Mouse (Mus musculus) heart, adult 2 months (tissue): ENCODE results near the gene A730061H03Rik. TPM values are rescaled to one million over a fixed set of nuclear protein-coding genes. Genes with fewer than 3 reads are reported as not detected.

Experiments used
- DNase-seq, 2 experiments: peaks; one replicate each; pipeline ENCODE4 v3.0.0; 2021
- H3K27ac ChIP-seq: fragments of 200-600 bp; 2 replicates; pipeline ENCODE4 v1.8.1; 2022
- H3K27me3 ChIP-seq: fragments of 200-500 bp; 2 replicates; pipeline ENCODE4 v1.6.1; 2012; ENCODE audit warnings: mild to moderate bottlenecking, low read length, inconsistent platforms, mixed read lengths; ENCODE audit not compliant: control insufficient read depth, insufficient read depth
- H3K36me3 ChIP-seq: fragments of 200-500 bp; 2 replicates; pipeline ENCODE4 v1.6.1; 2012; ENCODE audit warnings: low read length, inconsistent platforms; ENCODE audit not compliant: control insufficient read depth, insufficient read depth
- H3K4me1 ChIP-seq: fragments of 200-500 bp; 2 replicates; pipeline ENCODE4 v1.6.1; 2011; ENCODE audit warnings: low read length; ENCODE audit not compliant: control insufficient read depth, insufficient read depth
- H3K4me3 ChIP-seq: fragments of 200-600 bp; 2 replicates; pipeline ENCODE4 v1.8.1; 2022
- H3K79me2 ChIP-seq: fragments of 200-500 bp; replicated peaks from 2 replicates; pipeline ENCODE4 v1.6.1; 2012; ENCODE audit warnings: mild to moderate bottlenecking, inconsistent platforms, low read length, moderate library complexity, mixed read lengths; ENCODE audit not compliant: control insufficient read depth, insufficient read depth
- H3K9ac ChIP-seq: fragments of 200-500 bp; 2 replicates; pipeline ENCODE4 v1.6.1; 2012; ENCODE audit warnings: low read depth, mild to moderate bottlenecking, control low read depth, inconsistent platforms, low read length, mixed read lengths
- CTCF ChIP-seq: fragments of 200-600 bp; IDR thresholded peaks from 2 replicates; pipeline ENCODE4 v1.8.1; 2022; ENCODE audit warnings: antibody characterized with exemption, mild to moderate bottlenecking, moderate library complexity
- EP300 ChIP-seq: fragments of 200-500 bp; IDR thresholded peaks from 2 replicates; pipeline ENCODE4 v1.6.1; 2011; ENCODE audit warnings: low read depth, low read length, control low read depth; ENCODE audit not compliant: insufficient read depth
- POLR2A ChIP-seq: fragments of 200-500 bp; IDR thresholded peaks from 2 replicates; pipeline ENCODE4 v1.6.1; 2011; ENCODE audit warnings: mild to moderate bottlenecking, low read depth, low read length, control low read depth; ENCODE audit not compliant: insufficient read depth
- WGBS: fragments of 180-500 bp; shearing (Covaris S2); methylation state at CpG from one replicate; pipeline ENCODE4 v1.1.7; 2018; 5-methylcytosine and 5-hydroxymethylcytosine counted together
- intact Hi-C: fragments of 180-260 bp; cut with DNase I; formaldehyde crosslinking; loops from one replicate; pipeline ENCODE4 v1.15.1; 2025
- polyA plus RNA-seq: library from polyadenylated mRNA; depleted of rRNA; stranded (reverse); fragments of >200 nt; gene quantifications from 2 replicates; pipeline ENCODE4 v1.2.3, GENCODE M21; 2012
- total RNA-seq, 2 experiments: library from RNA; stranded (reverse); gene quantifications; 2 replicates each; pipeline ENCODE4 v1.2.3; 2021

The A730061H03Rik gene
- total and polyA plus RNA-seq, 3 experiments, result 0.74 TPM; not detected in 2

GRCm38 (mm10) chr14:55578668-55579269 lies 18.6 kb upstream of the A730061H03Rik start:
- TF ChIP-seq POLR2A, result no peak
- TF ChIP-seq EP300, result no peak
- no peak for TF ChIP-seq CTCF
- intact Hi-C loops, result loop anchor here (1.0 kb wide), 1 partner anchor 18 kb away; the partner anchor contains the start of genes A730061H03Rik and Dcaf11
- DNase-seq, result peak in 1 of 2 experiments; percentile 73
- H3K36me3 ChIP-seq, result no peaks in the 10 kb centered on the region
- WGBS, result 23% methylated on average over 6 of the region's 6 CpGs
- H3K4me3 ChIP-seq, result peak overlapping the region; percentile 98
- no peaks in the 10 kb centered on the region for H3K27me3 ChIP-seq
- H3K4me1 ChIP-seq, result peaks cover 3% of the 10 kb centered on the region; the same call in 1 of the 2 replicates
- H3K9ac ChIP-seq, result peak overlapping the region; percentile 95
- peak overlapping the region; percentile 94 for H3K27ac ChIP-seq
- 0 out of 2 replicates have a peak, but pooled peaks cover 4% of the 10 kb centered on the region for H3K79me2 ChIP-seq

GRCm38 (mm10) chr14:55577871-55578667 lies 17.9 kb upstream of the A730061H03Rik start, which contains the start of gene Psme1:
Gene Psme1, plus strand, starts transcription at chr14:55578123.
- intact Hi-C loops, result loop anchor here (1.0 kb wide), 1 partner anchor 18 kb away; the partner anchor contains the start of genes A730061H03Rik and Dcaf11
- Histone ChIP-seq H3K36me3 (no peaks in the 10 kb centered on the region), H3K79me2 (0 out of 2 replicates have a peak, but pooled peaks cover 4% of the 10 kb centered on the region), H3K27me3 (no peaks in the 10 kb centered on the region), H3K27ac (peak within 1 kb of the TSS; percentile 94), H3K4me1 (peaks cover 3% of the 10 kb centered on the region; the same call in 1 of the 2 replicates), H3K4me3 (peak within 1 kb of the TSS; percentile 98), H3K9ac (peak within 1 kb of the TSS; percentile 95)
- peak; percentile 86 to 90 for DNase-seq
- TF ChIP-seq POLR2A, result peak; percentile 84
- 0 out of 2 replicates have a peak, but pooled peaks have one; percentile 18 for TF ChIP-seq EP300
- TF ChIP-seq CTCF, result no peak
- under 1% methylated on average over 32 of the region's 32 CpGs for WGBS

- 59% methylated on average over 16 of the region's 16 CpGs for WGBS
- Histone ChIP-seq H3K9ac (peak overlapping the region; percentile 68), H3K79me2 (0 out of 2 replicates have a peak, but pooled peaks cover 4% of the 10 kb centered on the region), H3K4me1 (peaks cover 3% of the 10 kb centered on the region; the same call in 1 of the 2 replicates), H3K4me3 (peak overlapping the region; percentile 25), H3K27ac (peak overlapping the region; percentile 92), H3K36me3 (no peaks in the 10 kb centered on the region), H3K27me3 (no peaks in the 10 kb centered on the region)
- intact Hi-C loops, result no loop called here
- TF ChIP-seq CTCF (no peak), EP300 (no peak)
- DNase-seq, result peak in 1 of 2 experiments; percentile 45
These were observed 16.2 kb upstream of the A730061H03Rik start for GRCm38 (mm10) chr14:55576376-55576775.

GRCm38 (mm10) chr14:55575711-55576110 lies 15.5 kb upstream of the A730061H03Rik start:
- 39% methylated on average over 13 of the region's 13 CpGs for WGBS
- peaks cover 3% of the 10 kb centered on the region; the same call in 1 of the 2 replicates for H3K4me1 ChIP-seq
- no peaks in the 10 kb centered on the region for H3K36me3 ChIP-seq
- H3K27me3 ChIP-seq, result no peaks in the 10 kb centered on the region
- intact Hi-C loops, result no loop called here
- peak overlapping the region; percentile 92 for H3K27ac ChIP-seq
- H3K4me3 ChIP-seq, result peak overlapping the region; percentile 30; the same call in 1 of the 2 replicates
- H3K9ac ChIP-seq, result peak overlapping the region; percentile 84
- peak in 1 of 2 experiments; percentile 57 for DNase-seq
- TF ChIP-seq POLR2A, result 0 out of 2 replicates have a peak, but pooled peaks have one; percentile 39
- TF ChIP-seq CTCF, result no peak
- H3K79me2 ChIP-seq, result 0 out of 2 replicates have a peak, but pooled peaks cover 4% of the 10 kb centered on the region

- peaks cover 4% of the 10 kb centered on the region; the same call in 1 of the 2 replicates for H3K4me1 ChIP-seq
- peak within 1 kb of the TSS; percentile 30 for H3K4me3 ChIP-seq
- peak; percentile 60 to 78 for DNase-seq
- 40% methylated on average over 8 of the region's 8 CpGs for WGBS
- no peaks in the 10 kb centered on the region for H3K36me3 ChIP-seq
- H3K9ac ChIP-seq, result peak within 1 kb of the TSS; percentile 84
- peak within 1 kb of the TSS; percentile 92 for H3K27ac ChIP-seq
- H3K27me3 ChIP-seq, result no peaks in the 10 kb centered on the region
- TF ChIP-seq EP300, result peak; percentile 90
- no peak for TF ChIP-seq CTCF
- peak; percentile 85 for TF ChIP-seq POLR2A
- H3K79me2 ChIP-seq, result 0 out of 2 replicates have a peak, but pooled peaks cover 4% of the 10 kb centered on the region
- intact Hi-C loops, result no loop called here
These were observed 15.1 kb upstream of the A730061H03Rik start, which contains the start of gene Fitm1 for GRCm38 (mm10) chr14:55575302-55575701. Gene Fitm1, plus strand, starts transcription at chr14:55575617.
